Mouse (Mus musculus) heart, embryonic 10.5 days (tissue): Measurements from ENCODE around the gene Papss2. TPM values are rescaled to one million over a fixed set of nuclear protein-coding genes. Genes with fewer than 3 reads are reported as not detected.

Source experiments
- DNase-seq: peaks from one replicate; pipeline ENCODE4 v3.0.0-alpha.2; 2017; ENCODE audit warnings: low spot score
- H3K27ac ChIP-seq: fragments of 300-500 bp; sonication (generic); 2 replicates; pipeline ENCODE4 v1.5.1; 2016; ENCODE audit warnings: mild to moderate bottlenecking
- H3K27me3 ChIP-seq: fragments of 300-500 bp; sonication (generic); 2 replicates; pipeline ENCODE4 v1.6.1; 2016; ENCODE audit warnings: mild to moderate bottlenecking; ENCODE audit not compliant: poor library complexity, insufficient read depth, severe bottlenecking
- H3K36me3 ChIP-seq: fragments of 300-500 bp; sonication (generic); 2 replicates; pipeline ENCODE4 v1.6.1; 2016; ENCODE audit warnings: mild to moderate bottlenecking, moderate library complexity
- H3K4me1 ChIP-seq: fragments of 300-500 bp; sonication (generic); 2 replicates; pipeline ENCODE4 v1.6.1; 2016; ENCODE audit warnings: mild to moderate bottlenecking
- H3K4me3 ChIP-seq: fragments of 300-500 bp; sonication (generic); 2 replicates; pipeline ENCODE4 v1.5.1; 2016; ENCODE audit warnings: mild to moderate bottlenecking, moderate library complexity
- H3K9me3 ChIP-seq: fragments of 300-500 bp; sonication (generic); 2 replicates; pipeline ENCODE4 v1.6.1; 2016; ENCODE audit warnings: mild to moderate bottlenecking, moderate library complexity
- WGBS: fragments of 180-500 bp; shearing (Covaris S2); methylation state at CpG from one replicate; pipeline ENCODE4 v1.1.7; 2016; 5-methylcytosine and 5-hydroxymethylcytosine counted together
- polyA plus RNA-seq: library from polyadenylated mRNA; unstranded; fragments of >200 nt; fragmentation: Nextera tagmentation; extraction: Ambion mirVana; gene quantifications from 2 replicates; pipeline ENCODE4 v1.2.1, GENCODE M21; 2016

The Papss2 gene
- polyA plus RNA-seq, 1 experiment from 2014 or later = 6.6 TPM

- WGBS = 79% methylated on average over 4 of the region's 4 CpGs
- DNase-seq = no peak
- H3K27ac ChIP-seq = no peak overlapping the region
These were observed 32.0 kb downstream of the Papss2 start for GRCm38 (mm10) chr19:32627631-32628030.

GRCm38 (mm10) chr19:32628572-32629132 is 33.1 kb downstream of the Papss2 start:
- Histone ChIP-seq H3K27ac (no peak overlapping the region), H3K36me3 (no peaks in the 10 kb centered on the region), H3K4me3 (no peak overlapping the region), H3K27me3 (no peaks in the 10 kb centered on the region), H3K4me1 (peaks cover 8% of the 10 kb centered on the region), H3K9me3 (no peaks in the 10 kb centered on the region)
- 82% methylated on average over 7 of the region's 7 CpGs for WGBS
- no peak for DNase-seq

More at GRCm38 (mm10) chr19:32627631-32628030, 32.0 kb downstream of the Papss2 start:
- no peaks in the 10 kb centered on the region for H3K36me3 ChIP-seq
- no peaks in the 10 kb centered on the region for H3K9me3 ChIP-seq
- peaks cover 11% of the 10 kb centered on the region for H3K4me1 ChIP-seq
- no peaks in the 10 kb centered on the region for H3K27me3 ChIP-seq
- H3K4me3 ChIP-seq = no peak overlapping the region

DNA sequence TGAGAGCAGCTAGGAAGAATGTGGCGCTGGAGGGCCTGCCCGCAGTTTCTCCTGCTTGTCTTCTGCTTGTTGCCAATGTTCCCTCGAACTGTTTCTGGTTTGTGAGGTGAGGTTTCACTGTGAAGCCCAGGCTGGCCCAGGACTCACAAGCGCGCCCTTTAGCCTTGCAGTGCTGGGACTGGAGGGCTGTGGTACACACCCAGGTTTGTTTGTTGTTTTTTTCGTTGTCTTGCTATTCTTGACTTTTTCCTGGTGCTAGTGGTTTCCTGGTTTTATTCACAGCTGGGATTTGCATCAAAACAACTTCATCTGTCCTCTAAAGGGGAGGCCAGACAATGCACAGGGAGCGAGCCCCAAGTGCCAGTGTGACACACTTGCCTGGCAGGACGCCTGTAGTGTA is 39.3 kb downstream of the Papss2 start:
- Histone ChIP-seq H3K27me3 (no peaks in the 10 kb centered on the region), H3K36me3 (no peaks in the 10 kb centered on the region), H3K4me3 (no peak overlapping the region), H3K4me1 (peaks cover 17% of the 10 kb centered on the region), H3K27ac (no peak overlapping the region), H3K9me3 (no peaks in the 10 kb centered on the region)
- WGBS = 75% methylated on average over 8 of the region's 8 CpGs
- no peak for DNase-seq

- Histone ChIP-seq H3K27ac (peak overlapping the region; percentile 7; the same call in 1 of the 2 replicates), H3K9me3 (no peaks in the 10 kb centered on the region), H3K4me3 (peak overlapping the region; percentile 29), H3K4me1 (peaks cover 17% of the 10 kb centered on the region), H3K27me3 (no peaks in the 10 kb centered on the region), H3K36me3 (no peaks in the 10 kb centered on the region)
- 50% methylated on average over 16 of the region's 16 CpGs for WGBS
- DNase-seq = no peak
These were observed 42.0 kb downstream of the Papss2 start for GRCm38 (mm10) chr19:32637357-32638275.

DNA sequence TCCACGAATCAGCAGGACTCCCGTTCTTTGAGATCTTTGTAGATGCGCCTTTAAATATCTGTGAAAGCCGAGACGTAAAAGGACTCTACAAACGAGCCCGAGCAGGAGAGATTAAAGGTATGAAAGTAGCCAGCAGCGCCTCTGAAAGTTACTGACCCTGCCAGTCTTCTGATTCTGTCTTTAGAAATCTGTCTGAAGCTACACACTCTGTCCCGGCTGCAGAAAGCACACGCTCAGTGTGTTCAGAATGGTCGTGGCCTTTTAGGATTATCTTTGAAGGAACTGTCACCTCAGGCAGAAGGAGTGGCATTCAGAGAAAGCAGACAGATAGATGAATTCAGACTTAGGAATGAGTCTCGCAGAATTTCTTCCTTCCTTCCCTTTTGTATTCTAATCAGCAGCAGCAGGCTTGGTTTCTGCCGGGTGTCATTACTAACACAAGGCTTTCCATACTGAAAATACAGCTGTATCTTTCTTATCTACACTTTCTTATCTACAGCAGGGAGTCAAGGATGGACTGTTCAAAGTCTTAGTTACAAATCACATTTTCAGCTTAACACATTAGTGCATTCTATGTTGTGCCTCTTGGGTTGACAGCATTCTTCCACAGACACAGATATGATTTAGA is 42.8 kb downstream of the Papss2 start:
- H3K27ac ChIP-seq = no peak overlapping the region; the same call in 1 of the 2 replicates
- 25% methylated on average over 13 of the region's 13 CpGs for WGBS
- no peaks in the 10 kb centered on the region for H3K36me3 ChIP-seq
- DNase-seq = no peak
- peaks cover 17% of the 10 kb centered on the region for H3K4me1 ChIP-seq
- no peaks in the 10 kb centered on the region for H3K27me3 ChIP-seq
- no peaks in the 10 kb centered on the region for H3K9me3 ChIP-seq
- no peak overlapping the region for H3K4me3 ChIP-seq

- Histone ChIP-seq H3K9me3 (no peaks in the 10 kb centered on the region), H3K4me3 (no peak overlapping the region), H3K4me1 (peaks cover 17% of the 10 kb centered on the region), H3K36me3 (no peaks in the 10 kb centered on the region), H3K27me3 (no peaks in the 10 kb centered on the region), H3K27ac (no peak overlapping the region)
- 78% methylated on average over 7 of the region's 7 CpGs for WGBS
- DNase-seq = no peak
These were observed 45.9 kb downstream of the Papss2 start for GRCm38 (mm10) chr19:32641535-32641934.

DNA sequence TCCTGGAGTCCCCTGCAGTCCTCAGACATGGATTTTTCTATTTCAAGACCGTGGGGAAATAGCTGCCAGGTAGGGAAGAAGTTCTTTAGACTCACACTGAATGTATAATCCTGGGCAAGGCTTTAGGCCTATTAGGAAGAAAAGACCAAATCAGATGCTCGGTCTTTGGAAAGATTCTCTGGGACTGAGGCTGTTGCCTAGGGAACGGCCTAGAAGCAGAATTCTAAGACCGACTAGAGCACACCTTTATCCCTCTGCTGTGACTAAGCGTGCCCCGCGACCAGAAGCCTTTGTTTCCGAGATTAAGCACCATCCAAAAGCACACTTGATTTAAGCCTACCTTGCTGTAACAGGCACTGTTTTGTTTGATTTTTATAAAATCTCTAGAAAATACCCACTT is 46.4 kb downstream of the Papss2 start:
- H3K9me3 ChIP-seq = no peaks in the 10 kb centered on the region
- DNase-seq = no peak
- H3K27ac ChIP-seq = no peak overlapping the region
- no peak overlapping the region for H3K4me3 ChIP-seq
- WGBS = 86% methylated on average over 8 of the region's 8 CpGs
- no peaks in the 10 kb centered on the region for H3K36me3 ChIP-seq
- peaks cover 14% of the 10 kb centered on the region for H3K4me1 ChIP-seq
- no peaks in the 10 kb centered on the region for H3K27me3 ChIP-seq

DNA sequence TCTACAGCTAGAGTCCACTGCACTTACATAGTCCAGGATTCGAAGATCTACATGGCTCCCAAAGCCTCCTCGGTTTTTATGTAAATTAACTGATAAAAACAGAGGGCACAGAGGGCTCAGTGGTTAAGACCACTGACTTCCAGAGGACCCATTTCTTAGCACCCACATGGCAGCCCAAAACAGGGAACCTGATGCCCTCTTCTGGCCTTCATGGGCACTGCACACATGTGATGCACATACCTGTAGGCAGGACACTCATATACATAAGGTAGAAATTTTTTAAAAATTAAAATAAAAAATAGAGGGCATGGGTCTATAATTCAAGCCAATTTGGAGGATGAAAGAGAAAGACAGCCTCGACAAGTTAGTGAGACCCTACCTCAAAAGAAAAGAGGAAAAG is 48.1 kb downstream of the Papss2 start:
- no peak for DNase-seq
- H3K9me3 ChIP-seq = no peaks in the 10 kb centered on the region
- no peak overlapping the region for H3K4me3 ChIP-seq
- 89% methylated on average over 3 of the region's 3 CpGs for WGBS
- no peak overlapping the region for H3K27ac ChIP-seq
- no peaks in the 10 kb centered on the region for H3K27me3 ChIP-seq
- peaks cover 9% of the 10 kb centered on the region for H3K4me1 ChIP-seq
- no peaks in the 10 kb centered on the region for H3K36me3 ChIP-seq

- H3K27ac ChIP-seq = no peak overlapping the region
- H3K4me1 ChIP-seq = peaks cover 9% of the 10 kb centered on the region
- H3K9me3 ChIP-seq = no peaks in the 10 kb centered on the region
- H3K36me3 ChIP-seq = no peaks in the 10 kb centered on the region
- DNase-seq = no peak
- 91% methylated on average over 7 of the region's 7 CpGs for WGBS
- H3K4me3 ChIP-seq = no peak overlapping the region
- no peaks in the 10 kb centered on the region for H3K27me3 ChIP-seq
These were observed 50.3 kb downstream of the Papss2 start for GRCm38 (mm10) chr19:32645939-32646338.

- no peak overlapping the region for H3K27ac ChIP-seq
- no peak for DNase-seq
- H3K4me1 ChIP-seq = peaks cover 9% of the 10 kb centered on the region
- no peaks in the 10 kb centered on the region for H3K9me3 ChIP-seq
- no peak overlapping the region for H3K4me3 ChIP-seq
- no peaks in the 10 kb centered on the region for H3K27me3 ChIP-seq
- 93% methylated on average over 3 of the region's 3 CpGs for WGBS
- no peaks in the 10 kb centered on the region for H3K36me3 ChIP-seq
These were observed 50.8 kb downstream of the Papss2 start for GRCm38 (mm10) chr19:32646382-32646781.

GRCm38 (mm10) chr19:32648019-32648571 is 52.5 kb downstream of the Papss2 start:
- no peaks in the 10 kb centered on the region for H3K27me3 ChIP-seq
- H3K4me3 ChIP-seq = peak overlapping the region; percentile 18; the same call in 1 of the 2 replicates
- no peak overlapping the region for H3K27ac ChIP-seq
- H3K9me3 ChIP-seq = no peaks in the 10 kb centered on the region
- no peaks in the 10 kb centered on the region for H3K36me3 ChIP-seq
- WGBS = 23% methylated on average over 10 of the region's 10 CpGs
- no peak for DNase-seq
- peaks cover 9% of the 10 kb centered on the region for H3K4me1 ChIP-seq

- no peaks in the 10 kb centered on the region for H3K27me3 ChIP-seq
- H3K36me3 ChIP-seq = no peaks in the 10 kb centered on the region
- H3K27ac ChIP-seq = no peak overlapping the region
- no peak for DNase-seq
- 88% methylated on average over 5 of the region's 5 CpGs for WGBS
- H3K4me3 ChIP-seq = no peak overlapping the region
- no peaks in the 10 kb centered on the region for H3K9me3 ChIP-seq
- peaks cover 9% of the 10 kb centered on the region for H3K4me1 ChIP-seq
These were observed 55.5 kb downstream of the Papss2 start for GRCm38 (mm10) chr19:32651046-32651445.

GRCm38 (mm10) chr19:32653122-32653521 is 57.5 kb downstream of the Papss2 start:
- H3K27ac ChIP-seq = no peak overlapping the region
- H3K4me3 ChIP-seq = no peak overlapping the region
- DNase-seq = no peak
- H3K4me1 ChIP-seq = peaks cover 4% of the 10 kb centered on the region
- no peaks in the 10 kb centered on the region for H3K27me3 ChIP-seq
- 82% methylated on average over 5 of the region's 5 CpGs for WGBS
- no peaks in the 10 kb centered on the region for H3K36me3 ChIP-seq
- H3K9me3 ChIP-seq = no peaks in the 10 kb centered on the region
